Mouse (Mus musculus): Measurements from ENCODE around the gene Cpt2. TPM values are rescaled to one million over a fixed set of nuclear protein-coding genes. Genes with fewer than 3 reads are reported as not detected.

Gene Cpt2
- total RNA-seq (2015) (20.9 and 22.2 TPM in 2 replicates), total RNA-seq (2017) (19.0 and 19.7 TPM in 2 replicates)

DNA sequence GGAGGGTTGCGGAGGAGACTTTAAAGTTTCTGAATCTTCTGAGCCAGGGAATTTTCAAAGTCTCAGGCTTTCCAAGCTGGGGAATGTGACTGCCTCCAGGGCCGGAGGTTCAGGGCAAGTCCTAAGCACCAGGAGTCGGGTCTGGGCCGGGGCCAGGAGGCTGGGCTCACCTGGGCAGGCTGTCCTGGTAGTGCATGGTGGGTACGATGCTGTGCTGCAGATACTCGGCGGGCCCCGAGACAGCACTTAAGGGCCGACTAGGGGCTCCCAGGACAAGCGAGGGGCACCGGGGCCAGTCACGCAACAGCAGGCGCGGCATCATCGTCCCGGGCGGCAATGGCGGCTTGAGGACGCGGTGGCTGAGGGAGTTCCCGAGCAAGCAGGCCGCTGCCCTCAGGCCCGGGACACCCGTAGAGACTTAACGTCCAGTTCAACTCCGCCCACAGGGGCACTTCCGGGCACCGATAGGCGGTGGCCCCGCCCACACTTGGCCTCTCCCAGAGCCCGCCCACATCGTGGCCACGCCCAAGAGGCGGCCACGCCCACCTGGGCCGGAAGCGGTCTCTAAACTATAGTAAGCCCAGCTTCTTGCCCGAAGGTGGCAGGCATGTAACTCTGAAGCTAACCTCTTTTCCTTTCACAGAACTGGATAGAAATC is at the start of gene Cpt2:
Gene Cpt2, minus strand, starts transcription at position 466 of the 658 bp plus-strand sequence.
- ATAC-seq (replicated peaks; ENCODE audit: poor library complexity): peak; percentile 94

DNA sequence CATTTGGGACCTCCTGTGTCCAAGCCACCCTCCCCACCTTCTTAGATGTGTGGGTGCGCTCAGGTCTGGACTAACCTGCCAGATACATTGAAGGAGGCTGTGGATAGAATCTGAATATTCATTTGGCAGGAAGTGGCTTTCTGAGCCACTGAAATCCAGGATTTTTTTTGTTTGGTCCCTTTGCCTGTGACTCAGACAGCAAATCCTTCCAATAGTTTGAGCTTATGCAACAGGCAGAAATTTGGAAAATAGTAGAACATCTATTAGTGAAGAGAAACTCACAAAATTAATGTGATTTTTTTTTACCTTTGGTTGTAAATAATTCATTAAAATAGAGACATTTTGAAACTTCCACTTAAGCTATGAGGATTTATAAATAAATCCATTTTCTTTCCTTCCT is 47.8 kb upstream of the Cpt2 start:
- ATAC-seq (replicated peaks; ENCODE audit: poor library complexity): no peak

DNA sequence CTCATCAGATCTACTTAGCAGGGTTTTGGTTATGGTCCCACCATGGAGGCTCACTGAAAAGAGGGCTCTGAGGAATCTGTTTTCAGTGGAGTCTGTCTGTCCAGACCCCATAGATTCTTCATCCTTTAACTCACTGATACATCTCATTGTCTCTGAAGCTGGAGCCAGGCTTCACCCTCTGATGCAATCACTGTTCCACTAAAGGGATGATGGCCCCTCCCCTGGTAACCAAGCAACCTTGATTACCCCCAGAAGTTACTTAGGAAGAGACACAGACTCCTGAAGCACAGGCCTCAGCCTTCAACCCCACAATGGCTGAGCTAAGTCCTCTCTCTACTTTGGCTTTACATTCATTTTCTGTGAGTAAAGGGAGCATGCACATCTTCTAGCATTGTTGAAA is 46.4 kb upstream of the Cpt2 start:
- no peak for ATAC-seq (replicated peaks; ENCODE audit: poor library complexity)

DNA sequence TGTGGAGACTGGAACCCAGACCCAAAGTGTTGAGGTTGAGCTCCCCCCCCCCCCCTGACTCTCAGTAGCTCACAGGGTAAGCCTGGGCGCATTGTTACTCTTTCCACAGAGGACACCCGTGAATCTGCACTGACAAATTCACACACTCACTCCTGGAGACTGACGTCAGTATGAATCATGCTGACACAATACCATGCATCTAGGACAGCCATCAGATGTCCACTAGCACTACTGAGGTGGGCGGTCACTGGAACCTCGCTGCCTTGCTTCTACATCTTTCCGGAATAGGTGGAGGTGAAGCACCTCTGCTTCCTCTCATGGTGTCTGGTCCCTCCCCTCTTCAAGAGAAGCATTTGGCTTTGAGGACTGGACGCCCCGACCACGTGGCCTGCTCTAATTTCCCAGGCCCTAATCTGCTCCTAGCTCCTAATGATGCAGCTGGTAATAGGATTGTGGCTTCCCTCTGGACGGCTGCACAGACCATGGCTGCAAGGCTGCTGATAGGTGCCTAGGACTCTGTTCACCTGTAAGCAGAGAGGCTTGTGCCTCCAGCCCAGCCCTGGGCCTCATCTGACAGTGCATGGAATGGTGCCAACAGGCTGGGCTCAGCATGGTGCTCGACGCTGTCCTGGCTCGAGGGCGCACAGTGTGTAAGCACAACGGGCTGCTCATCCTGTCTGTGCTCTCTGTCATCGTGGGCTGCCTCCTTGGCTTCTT is 44.7 kb upstream of the Cpt2 start, which contains the start of gene Slc1a7:
Gene Slc1a7, plus strand, starts transcription at position 367 of the 717 bp plus-strand sequence.
- no peak for ATAC-seq (replicated peaks; ENCODE audit: poor library complexity)

DNA sequence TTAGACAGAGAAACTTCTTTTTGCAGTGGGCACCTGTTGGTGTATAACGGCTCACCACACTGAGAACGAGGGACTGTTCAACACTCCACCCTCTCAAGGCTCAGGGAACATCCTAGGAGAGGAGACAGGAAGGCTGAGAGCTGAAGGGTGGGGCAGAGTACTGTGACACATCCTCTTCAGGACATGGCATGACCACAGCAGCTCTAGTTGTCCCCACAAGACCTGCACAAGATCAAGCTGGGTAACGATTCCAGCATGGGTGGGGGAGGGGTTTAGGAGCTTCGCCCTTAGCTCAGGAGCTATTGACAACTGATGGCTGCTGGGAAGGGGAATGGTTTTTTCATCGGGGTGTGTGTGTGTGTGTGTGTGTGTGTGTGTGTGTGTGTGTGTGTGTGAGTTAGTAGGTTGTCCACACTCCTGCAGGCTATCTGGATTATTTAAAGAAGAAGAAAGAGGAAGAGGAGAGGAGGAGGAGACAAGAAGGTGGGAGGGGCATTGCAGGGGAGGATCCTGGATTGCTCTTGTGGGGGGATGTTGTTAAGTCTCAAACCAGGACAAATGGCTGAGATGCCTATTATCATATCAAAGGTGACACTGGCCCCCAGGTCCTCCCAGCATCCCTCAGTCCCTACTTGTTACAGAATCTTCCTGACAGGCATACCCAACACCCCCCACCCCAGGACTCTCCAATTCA is 43.2 kb upstream of the Cpt2 start:
- ATAC-seq (replicated peaks; ENCODE audit: poor library complexity): peak; percentile 67

DNA sequence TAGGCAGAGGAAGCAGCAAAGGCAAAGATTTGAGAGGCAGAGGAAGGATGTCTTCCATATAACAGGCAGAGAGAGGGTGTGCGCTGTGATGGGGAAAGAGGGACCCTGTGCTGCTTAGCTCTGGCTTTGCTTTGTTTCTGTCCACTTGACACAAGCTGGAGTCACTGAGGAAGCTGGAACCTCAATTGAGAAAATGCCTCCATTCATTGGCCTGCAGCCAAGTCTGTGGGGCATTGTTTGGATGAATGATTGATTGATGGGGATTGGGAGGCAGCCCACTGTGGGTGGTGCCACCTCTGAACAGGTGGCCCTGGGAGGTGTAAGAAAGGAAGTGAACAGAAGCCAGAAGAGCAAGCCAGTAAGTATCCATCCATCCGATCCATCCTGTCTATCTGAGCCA is 39.4 kb upstream of the Cpt2 start:
- no peak for ATAC-seq (replicated peaks; ENCODE audit: poor library complexity)

DNA sequence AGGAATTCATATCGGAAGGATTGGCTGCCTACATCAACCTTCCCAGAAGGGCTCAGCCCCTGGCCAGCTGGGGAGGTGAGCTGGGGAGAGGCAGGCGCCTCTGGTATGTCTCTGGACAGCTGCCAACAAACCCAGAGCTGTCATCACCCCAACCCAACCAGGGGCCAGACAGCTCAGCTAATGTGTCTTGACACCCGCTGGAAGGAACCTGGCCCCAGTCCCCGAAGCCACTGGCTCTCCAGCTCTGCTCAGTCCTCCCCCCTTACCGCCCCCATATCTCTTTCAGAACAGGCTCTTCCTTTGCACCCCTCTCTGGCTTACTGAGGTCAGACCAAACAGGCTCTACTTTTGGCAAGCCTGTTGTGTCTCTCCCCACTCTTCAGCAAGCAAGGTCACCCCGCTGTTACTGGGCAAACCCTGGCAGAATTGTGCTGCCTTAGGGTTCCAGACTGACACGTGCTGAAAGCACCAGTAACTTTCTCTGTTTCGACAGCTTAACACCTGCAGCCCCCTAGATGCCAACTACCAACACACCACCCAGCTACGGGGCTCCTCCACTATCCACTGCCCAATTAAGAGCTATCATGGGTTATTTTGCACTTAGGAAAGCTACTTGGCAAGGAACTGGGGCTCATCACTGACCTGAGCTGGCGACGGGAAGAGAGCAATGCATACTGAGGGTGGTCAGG is 38.8 kb upstream of the Cpt2 start:
- ATAC-seq (replicated peaks; ENCODE audit: poor library complexity): peak; percentile 63

DNA sequence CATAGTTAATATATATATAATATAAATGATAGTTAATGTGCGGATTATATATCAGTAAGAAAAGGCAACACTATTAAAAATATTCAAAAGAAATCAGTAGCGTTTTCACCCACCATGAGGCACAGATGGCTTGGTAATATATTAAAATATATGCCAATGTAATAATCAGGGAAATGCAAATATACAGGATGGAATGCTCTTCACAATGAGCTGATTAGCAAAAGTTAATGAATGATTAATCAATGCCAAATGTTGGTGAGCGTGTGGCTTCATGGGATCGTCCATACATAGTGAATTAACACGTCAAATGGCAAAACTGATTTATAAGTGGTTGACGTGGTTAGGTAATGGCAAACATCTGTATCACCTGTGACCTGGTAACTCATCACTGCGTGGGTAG is 35.1 kb upstream of the Cpt2 start:
- ATAC-seq (replicated peaks; ENCODE audit: poor library complexity): no peak

DNA sequence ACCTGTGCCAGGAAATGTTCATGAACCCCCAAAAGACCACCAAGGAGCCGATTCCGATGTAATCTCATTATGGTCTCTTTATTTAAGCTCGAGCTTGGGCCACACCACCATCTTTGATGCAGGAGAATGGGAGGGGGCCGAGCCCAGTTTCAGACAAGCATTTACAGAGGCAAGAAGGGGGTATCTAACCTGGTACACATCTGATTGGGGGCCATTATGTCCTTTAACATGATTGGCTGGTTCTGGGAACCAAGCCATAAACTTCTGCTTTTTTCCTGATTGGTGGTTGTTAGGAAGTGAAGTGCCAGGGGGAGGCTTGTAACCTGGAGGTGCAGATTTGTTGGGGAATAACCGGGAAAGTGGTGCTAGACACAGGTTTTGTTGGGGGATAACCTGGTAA is 32.3 kb upstream of the Cpt2 start:
- no peak for ATAC-seq (replicated peaks; ENCODE audit: poor library complexity)

DNA sequence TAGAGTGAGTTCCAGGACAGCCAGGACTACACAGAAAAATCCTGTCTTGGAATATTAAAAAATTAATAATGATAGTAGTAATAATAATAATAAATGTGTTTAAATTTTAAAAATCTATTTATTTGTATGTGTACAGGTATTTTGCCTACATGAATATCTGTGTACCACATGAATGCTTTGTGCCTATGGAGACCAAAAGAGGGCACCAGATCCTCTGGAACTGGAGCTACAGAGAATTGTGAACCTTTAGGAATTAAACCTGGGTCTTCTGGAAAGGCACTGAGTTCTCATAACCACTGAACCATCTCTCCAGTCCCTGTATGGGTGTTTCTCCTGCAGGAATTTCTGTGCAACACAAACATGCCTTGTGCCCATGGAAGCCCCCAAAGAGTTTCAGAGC is 29.4 kb upstream of the Cpt2 start:
- no peak for ATAC-seq (replicated peaks; ENCODE audit: poor library complexity)

DNA sequence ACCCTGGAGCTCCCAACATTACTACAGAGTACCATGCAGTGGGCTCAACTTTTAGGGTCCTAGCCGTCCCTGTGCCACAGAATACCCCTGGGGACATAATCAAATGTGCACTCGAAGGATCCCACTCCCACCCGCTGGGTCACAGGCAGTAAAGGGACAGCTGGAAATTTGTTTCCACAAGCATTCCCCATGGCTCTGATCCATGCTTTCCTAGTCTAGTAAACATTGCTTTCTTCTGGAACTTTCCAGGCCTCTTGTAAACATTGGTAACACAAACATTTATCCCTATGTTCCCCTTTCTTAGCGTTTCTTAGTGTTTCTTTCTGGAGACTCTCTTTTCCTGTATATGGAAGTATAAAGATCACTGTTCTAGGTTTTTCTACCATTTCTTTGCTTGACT is 26.5 kb upstream of the Cpt2 start:
- no peak for ATAC-seq (replicated peaks; ENCODE audit: poor library complexity)

DNA sequence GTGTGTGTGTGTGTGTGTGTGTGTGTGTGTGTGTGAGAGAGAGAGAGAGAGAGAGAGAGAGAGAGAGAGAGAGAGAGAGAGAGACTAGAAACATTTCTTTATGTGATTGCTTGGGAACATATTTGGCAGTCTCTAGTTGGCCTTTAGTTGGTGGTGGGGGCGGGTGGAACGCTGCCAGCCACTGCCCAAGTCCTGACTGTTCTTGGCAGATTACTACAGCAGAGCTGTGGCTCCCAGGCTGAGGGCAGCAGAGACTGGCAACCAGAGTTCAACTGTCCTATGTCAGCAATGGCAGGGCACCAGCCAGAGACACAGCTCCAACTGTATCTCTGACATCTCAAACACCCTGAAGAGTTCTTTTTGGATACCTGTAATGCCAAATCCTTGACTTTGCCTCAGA is 20.7 kb upstream of the Cpt2 start:
- peak; percentile 37; the same call in 1 of the 2 replicates for ATAC-seq (replicated peaks; ENCODE audit: poor library complexity)

DNA sequence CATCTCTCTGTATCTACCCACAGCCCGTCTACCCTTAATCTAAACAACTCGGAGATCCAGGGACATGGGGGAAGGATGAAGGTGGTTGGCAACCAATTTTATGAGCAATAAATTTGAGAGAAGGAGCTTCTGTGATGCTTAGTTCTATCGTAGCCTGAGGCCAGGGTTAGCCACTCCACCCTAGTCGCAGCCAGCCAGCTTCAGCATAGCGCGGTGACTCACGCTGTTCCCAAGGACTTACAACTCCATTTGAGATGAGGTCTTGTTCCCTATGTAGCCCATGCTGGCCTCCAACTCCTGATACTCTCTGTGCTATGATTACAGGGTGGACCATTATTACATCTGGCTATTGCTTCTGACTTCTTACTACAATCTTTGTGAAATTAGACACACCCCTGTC is 19.3 kb upstream of the Cpt2 start:
- ATAC-seq (replicated peaks; ENCODE audit: poor library complexity): no peak

DNA sequence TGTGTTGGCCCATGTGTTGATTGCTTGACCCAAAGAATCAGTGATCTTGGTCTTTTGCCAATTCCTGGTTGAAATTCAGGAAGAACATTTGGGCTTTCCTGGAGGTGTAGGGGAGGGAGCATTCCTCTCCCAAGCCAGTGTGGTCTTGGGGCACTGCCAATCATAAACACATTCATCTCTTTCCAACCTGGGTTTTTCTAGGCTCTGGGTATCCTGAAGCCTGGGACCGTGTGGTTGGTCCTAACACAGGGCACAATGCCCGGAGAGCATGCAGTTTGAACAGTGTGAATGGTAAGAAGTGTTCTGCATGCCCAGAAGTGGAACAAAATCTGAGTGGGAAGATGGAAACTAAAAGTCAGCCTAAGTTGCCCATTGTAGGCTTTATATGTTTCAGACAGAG is 14.7 kb upstream of the Cpt2 start:
- no peak for ATAC-seq (replicated peaks; ENCODE audit: poor library complexity)

DNA sequence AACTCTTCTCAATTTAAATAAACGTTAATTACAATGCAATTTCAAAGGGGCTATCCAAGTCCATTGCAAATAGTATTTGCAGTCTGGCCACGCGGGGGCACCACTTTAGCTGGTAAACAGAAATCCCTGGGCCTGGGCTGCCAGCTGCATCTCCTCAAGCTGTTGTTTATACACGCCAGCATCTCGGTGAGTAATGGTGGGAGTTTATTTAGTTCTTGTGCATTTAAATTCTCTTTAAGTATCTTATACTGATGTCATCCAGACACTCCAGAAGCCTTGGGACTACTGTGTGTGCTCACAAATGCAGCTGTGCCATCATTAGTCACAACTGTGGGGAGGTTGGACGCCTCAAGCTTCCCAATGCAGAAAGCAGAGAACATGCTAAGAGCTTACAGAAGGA is 13.9 kb upstream of the Cpt2 start:
- peak; percentile 60 for ATAC-seq (replicated peaks; ENCODE audit: poor library complexity)

DNA sequence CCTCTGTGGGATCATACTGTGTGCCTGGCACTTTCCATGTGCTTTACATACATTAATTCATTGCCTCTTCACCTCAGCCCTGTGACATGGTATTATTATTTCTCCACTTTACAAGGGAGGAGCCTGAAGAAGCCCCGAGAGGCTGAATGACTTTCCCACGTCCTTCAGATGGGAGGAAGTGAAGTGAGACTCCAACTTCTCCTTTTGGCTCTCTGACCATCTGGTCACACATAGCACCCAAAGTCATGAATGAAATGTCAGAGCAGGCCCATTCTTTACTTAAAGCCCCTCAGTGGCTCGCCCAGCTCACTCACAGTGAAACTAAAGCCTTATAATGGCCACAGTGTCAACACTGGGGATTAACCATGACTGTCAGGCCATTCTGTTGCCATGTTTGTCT is 11.8 kb upstream of the Cpt2 start:
- ATAC-seq (replicated peaks; ENCODE audit: poor library complexity): peak; percentile 76

DNA sequence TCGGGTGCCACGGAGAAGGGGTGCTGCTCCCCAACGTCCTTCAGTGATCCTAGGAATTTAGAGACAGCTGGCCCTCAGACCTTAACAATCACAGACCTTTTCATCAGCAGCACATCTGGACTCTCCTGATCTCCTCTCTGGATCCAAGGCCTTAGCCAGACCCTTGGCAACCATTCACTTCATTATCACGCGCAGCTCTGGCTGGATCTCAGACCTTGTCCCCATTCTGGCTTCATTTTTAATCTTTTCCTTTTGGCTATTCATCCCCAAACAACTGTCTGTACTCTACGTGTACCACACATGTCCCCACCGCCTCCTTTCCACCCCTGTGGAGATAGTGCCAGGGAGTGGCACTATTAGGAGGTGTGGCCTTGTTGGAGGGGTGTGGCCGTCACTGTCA is 9.8 kb upstream of the Cpt2 start:
- ATAC-seq (replicated peaks; ENCODE audit: poor library complexity): no peak

DNA sequence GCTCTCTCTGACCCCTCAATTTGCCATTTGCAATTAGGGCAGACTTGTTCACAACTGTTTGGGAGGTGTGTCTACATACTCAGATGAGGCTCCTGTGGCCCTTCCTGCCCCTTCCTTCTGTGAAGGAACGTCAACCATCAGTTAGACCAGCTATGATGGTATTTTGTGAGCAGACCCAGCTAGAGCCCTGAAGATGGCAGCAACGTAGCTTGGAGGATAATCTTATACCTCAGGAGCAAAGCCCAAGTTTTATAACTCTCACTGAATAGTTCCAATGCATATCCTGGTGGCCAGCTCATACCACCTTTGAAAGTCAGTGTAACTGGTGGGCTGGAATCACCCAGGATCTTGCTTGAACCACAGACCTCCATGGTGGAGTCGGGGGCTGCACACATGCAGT is 8.0 kb upstream of the Cpt2 start:
- no peak for ATAC-seq (replicated peaks; ENCODE audit: poor library complexity)

DNA sequence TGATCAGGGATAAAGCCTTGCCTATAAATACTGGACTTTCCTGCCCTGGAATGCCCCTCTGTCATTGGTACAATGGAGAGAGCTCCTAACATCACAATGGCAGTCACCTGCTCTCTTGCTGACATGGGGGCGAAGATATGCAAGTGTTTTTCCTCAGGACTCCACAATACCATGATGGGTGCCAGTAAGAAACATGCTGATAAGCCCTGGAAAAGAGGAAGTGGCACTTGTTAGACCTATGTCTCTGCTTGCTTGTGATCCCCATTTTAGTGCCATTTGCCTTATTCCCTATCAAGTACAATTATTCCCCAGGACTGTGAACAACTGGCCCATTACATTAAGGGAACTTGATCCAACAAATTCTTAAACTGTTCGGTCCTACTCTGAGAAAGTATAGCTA is 5.3 kb upstream of the Cpt2 start:
- ATAC-seq (replicated peaks; ENCODE audit: poor library complexity): peak; percentile 47

DNA sequence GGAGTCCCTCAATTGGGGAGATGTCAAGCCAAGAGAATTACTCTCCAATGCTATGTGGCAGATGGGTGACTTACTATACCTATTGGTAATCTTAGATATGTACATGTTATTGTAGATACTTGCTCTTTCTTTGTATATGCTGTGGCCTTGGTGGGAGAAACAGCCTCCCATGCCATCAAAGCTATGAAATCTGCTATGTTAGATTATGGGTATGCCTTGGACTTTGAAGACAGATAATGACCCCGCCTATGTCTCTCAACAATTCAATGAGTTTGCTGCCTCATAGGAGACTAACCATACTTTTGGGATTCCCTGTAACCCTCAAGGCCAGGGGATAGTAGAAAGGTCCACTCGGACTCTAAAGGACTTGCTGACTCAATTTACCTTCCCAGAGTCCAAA is 4.9 kb upstream of the Cpt2 start:
- 0 out of 2 replicates have a peak, but pooled peaks have one; percentile 15 for ATAC-seq (replicated peaks; ENCODE audit: poor library complexity)

DNA sequence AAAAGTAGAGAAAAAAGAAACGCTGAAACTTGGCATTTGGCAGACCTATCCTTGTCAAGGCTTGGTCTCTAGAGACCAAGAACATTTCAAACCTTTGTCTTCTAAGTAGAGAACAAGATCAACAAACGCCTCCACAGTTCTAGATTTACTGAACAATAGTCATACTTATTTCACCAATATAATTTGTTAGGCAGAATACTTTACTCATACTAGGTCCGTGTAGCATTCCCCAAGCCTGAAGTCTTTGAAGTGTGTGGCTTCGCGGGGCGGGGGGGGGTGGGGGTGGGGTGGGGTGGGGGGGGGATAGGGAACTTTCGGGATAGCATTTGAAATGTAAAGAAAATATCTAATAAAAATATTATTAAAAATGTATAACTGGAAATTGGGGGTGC is 389 bp upstream of the Cpt2 start:
- no peak for ATAC-seq (replicated peaks; ENCODE audit: poor library complexity)
